23 mouse cellular contexts compared by ENCODE assay signal in the genomic region with DNA sequence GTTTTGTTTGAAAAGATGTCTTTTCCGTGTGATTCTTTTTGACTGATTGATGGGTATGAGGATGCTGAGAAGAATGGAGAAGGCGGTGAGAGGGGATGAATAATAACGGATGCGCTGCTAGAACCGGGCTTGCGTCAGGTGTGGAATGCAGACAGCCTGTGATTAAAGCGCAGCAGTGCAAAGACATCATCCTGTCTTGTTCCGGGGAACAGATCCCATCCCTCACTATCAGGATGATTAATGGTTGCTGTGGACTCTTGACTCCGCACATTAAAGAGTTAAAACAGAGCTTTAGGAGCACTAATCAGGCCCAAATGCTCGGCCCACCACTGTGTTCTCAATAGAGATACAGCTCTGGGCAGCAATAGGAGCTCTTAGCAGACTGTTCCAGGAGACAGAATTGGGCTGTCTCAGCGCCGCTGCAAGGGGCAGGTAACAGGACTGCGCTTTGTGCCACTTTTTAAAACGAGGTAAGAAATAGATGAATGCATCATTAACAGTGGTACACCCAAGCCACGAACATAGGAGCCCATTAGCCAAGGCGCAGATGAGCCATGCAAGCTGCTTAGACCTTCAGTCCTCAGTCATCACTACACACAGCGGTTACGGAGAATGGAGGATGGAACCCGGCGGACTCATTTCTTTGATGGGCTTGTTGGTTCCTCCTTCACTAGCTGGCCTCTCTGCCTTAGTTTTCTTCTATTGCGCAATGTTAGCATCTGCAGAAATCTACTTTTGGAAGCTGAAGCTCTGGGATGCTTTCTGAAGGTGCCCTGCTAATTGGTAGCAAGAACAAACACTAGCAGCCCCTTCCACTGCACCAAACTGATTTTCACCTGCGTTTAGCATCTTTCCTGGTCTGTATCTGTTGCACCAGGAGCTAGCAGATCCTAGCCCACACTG.
DNase-seq lines count a peak whose midpoint lies in the region; ATAC-seq lines count a peak whose summit lies in the region.
"Had no signal": no experiment of that assay in that cellular context is flagged by ENCODE, and none has a peak within 500 bp of the region (broad histone marks: within the 10 kb centered on the region; RNA-seq: fewer than 3 reads in every experiment).

No protein-coding gene starts in this region.

- no peak overlapping the region for H3K4me3 ChIP-seq in limb, embryonic 11.5 days (ENCODE audit: low read depth, low read length)
- no peak overlapping the region for H3K4me3 ChIP-seq in neural tube, embryonic 13.5 days
- H3K4me3 ChIP-seq: forebrain, embryonic 15.5 days; liver, embryonic 13.5 days; lung, embryonic 15.5 days; midbrain, embryonic 13.5 days had no signal

- no peak overlapping the region for H3K27ac ChIP-seq in limb, embryonic 11.5 days (replicated peaks; ENCODE audit: low read depth, low read length)
- no peak overlapping the region for H3K27ac ChIP-seq in neural tube, embryonic 13.5 days (replicated peaks)
- H3K27ac ChIP-seq: forebrain, embryonic 15.5 days; liver, embryonic 13.5 days; lung, embryonic 15.5 days; midbrain, embryonic 13.5 days had no signal

- no peak; the same call in 1 of the 2 replicates for ATAC-seq in limb, embryonic 11.5 days (ENCODE audit: insufficient number of reproducible peaks, low FRiP score, low TSS enrichment, low read depth)
- peak; percentile 48; the same call in 1 of the 2 replicates for ATAC-seq in neural tube, embryonic 13.5 days (ENCODE audit: low read depth)
- ATAC-seq in monocyte, adult 5-6 weeks (replicated peaks; ENCODE audit: insufficient number of reproducible peaks, low FRiP score, low TSS enrichment, poor library complexity, severe bottlenecking) = no peak
- ATAC-seq: forebrain, embryonic 15.5 days; inflammation-experienced regulatory T-cells, adult 6 months; midbrain, embryonic 13.5 days had no signal

- 34% methylated on average over 22 of the region's 22 CpGs for WGBS in limb, embryonic 11.5 days
- WGBS in neural tube, embryonic 13.5 days = 44% methylated on average over 22 of the region's 22 CpGs

- H3K9me3 ChIP-seq in limb, embryonic 11.5 days (ENCODE audit: control insufficient read depth, low read length) = no peaks in the 10 kb centered on the region
- H3K9me3 ChIP-seq in neural tube, embryonic 13.5 days = no peaks in the 10 kb centered on the region
- H3K9me3 ChIP-seq: forebrain, embryonic 15.5 days; liver, embryonic 13.5 days; lung, embryonic 15.5 days; midbrain, embryonic 13.5 days had no signal

- peaks cover 21% of the 10 kb centered on the region for H3K4me1 ChIP-seq in limb, embryonic 11.5 days (ENCODE audit: control insufficient read depth, insufficient read depth, low read length)
- peaks cover 19% of the 10 kb centered on the region for H3K4me1 ChIP-seq in neural tube, embryonic 13.5 days (replicated peaks)
- H3K4me1 ChIP-seq: forebrain, embryonic 15.5 days; liver, embryonic 13.5 days; lung, embryonic 15.5 days; midbrain, embryonic 13.5 days had no signal

- peak; percentile 58 for DNase-seq in heart, adult 11 months
- no peak for DNase-seq in heart, postnatal 4 days
- peak; percentile 53 for DNase-seq in embryo, embryonic 10.5 days (ENCODE audit: low spot score)
- DNase-seq in limb, embryonic 11.5 days (ENCODE audit: low spot score) = peak; percentile 46
- no peak for DNase-seq in ovary, postnatal 14 days (ENCODE audit: low spot score)
- DNase-seq in gastrocnemius, postnatal 4 days (ENCODE audit: low spot score in 2 of 2) = no peak
- DNase-seq: adrenal gland, postnatal 36 days; cerebellum, adult 2 months; cerebellum, postnatal 36 days; gastrocnemius, postnatal 25 days; heart, postnatal 10 days; kidney, adult 2 months; kidney, postnatal 10 days; liver, embryonic 13.5 days; right cerebral cortex, postnatal 14 days; spleen, adult 18-20 months; thymus, postnatal 36 days had no signal

- no peaks in the 10 kb centered on the region for H3K36me3 ChIP-seq in limb, embryonic 11.5 days (ENCODE audit: control insufficient read depth, insufficient read depth, low read length)
- no peaks in the 10 kb centered on the region for H3K36me3 ChIP-seq in neural tube, embryonic 13.5 days
- H3K36me3 ChIP-seq: forebrain, embryonic 15.5 days; liver, embryonic 13.5 days; lung, embryonic 15.5 days; midbrain, embryonic 13.5 days had no signal

- H3K9ac ChIP-seq in limb, embryonic 11.5 days (ENCODE audit: low read length) = no peak overlapping the region
- H3K9ac ChIP-seq in neural tube, embryonic 13.5 days = 0 out of 2 replicates have a peak overlapping the region, but pooled peaks have one; percentile 22
- H3K9ac ChIP-seq: forebrain, embryonic 15.5 days; liver, embryonic 13.5 days; lung, embryonic 15.5 days; midbrain, embryonic 13.5 days had no signal

- H3K4me2 ChIP-seq in limb, embryonic 11.5 days (ENCODE audit: low read depth, severe bottlenecking) = no peak overlapping the region
- 0 out of 2 replicates have a peak overlapping the region, but pooled peaks have one; percentile 13 for H3K4me2 ChIP-seq in neural tube, embryonic 13.5 days
- H3K4me2 ChIP-seq: forebrain, embryonic 15.5 days; liver, embryonic 13.5 days; lung, embryonic 15.5 days; midbrain, embryonic 13.5 days had no signal

- no peaks in the 10 kb centered on the region for H3K27me3 ChIP-seq in limb, embryonic 11.5 days (ENCODE audit: control insufficient read depth, insufficient read depth, low read length)
- no peaks in the 10 kb centered on the region for H3K27me3 ChIP-seq in neural tube, embryonic 13.5 days
- H3K27me3 ChIP-seq: forebrain, embryonic 15.5 days; liver, embryonic 13.5 days; lung, embryonic 15.5 days; midbrain, embryonic 13.5 days had no signal

Comparison
In these comparisons a context has a peak if more than half of its experiments do, and no peak if none do; other contexts are left out.
1. DNase-seq: peak in heart, adult 11 months (single experiment), embryo, embryonic 10.5 days (single experiment) and limb, embryonic 11.5 days (single experiment); none in heart, postnatal 4 days (single experiment), ovary, postnatal 14 days (single experiment) and gastrocnemius, postnatal 4 days (0 of 2).